In the genomic region with DNA sequence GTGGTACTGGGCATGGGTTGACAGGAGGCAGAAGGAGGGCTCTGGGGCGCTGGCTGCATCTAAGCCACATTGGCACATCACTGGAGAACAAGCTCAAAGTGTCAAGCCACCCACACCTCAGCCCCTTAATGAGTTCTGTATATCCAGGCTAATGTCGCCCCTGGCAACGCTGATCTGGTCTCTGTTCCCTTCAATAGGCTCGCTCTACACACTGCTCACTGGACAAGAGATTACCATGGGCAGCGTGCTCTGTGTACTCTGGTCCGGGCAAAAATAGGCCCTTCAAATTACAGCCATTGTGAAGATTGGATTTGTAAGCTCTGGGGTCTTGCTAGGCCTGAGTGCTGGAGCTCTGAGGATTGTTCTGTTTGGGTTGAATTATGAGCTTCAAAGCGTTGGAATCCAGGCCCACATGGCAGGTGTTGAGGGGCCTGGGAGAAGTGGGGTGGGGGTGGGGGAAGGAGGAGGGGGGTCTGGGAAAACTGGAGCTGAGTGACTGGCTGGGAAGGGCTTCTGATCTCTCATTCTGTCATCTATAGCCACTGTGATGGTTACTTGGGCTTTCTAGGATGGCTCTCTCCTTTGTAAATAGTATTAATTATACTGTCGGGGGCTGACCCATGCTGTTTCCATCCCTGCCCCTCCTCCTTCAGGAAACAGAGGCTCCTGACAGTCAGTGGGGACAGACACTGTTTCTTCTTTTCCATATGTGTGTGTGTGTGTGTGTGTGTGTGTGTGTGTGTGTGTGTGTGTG, we compare ENCODE assay signal across 15 mouse cellular contexts.
DNase-seq lines count a peak whose midpoint lies in the region; ATAC-seq lines count a peak whose summit lies in the region.
"Had no signal": no experiment of that assay in that cellular context is flagged by ENCODE, and none has a peak within 500 bp of the region (broad histone marks: within the 10 kb centered on the region; RNA-seq: fewer than 3 reads in every experiment).

No protein-coding gene starts in this region.

- no peaks in the 10 kb centered on the region for H3K27me3 ChIP-seq in forebrain, embryonic 14.5 days (replicated peaks; ENCODE audit: control insufficient read depth, insufficient read depth, low read length)
- no peaks in the 10 kb centered on the region for H3K27me3 ChIP-seq in hindbrain, embryonic 16.5 days (replicated peaks; ENCODE audit: control insufficient read depth, insufficient read depth, low read length)
- peaks cover 3% of the 10 kb centered on the region; the same call in 1 of the 2 replicates for H3K27me3 ChIP-seq in midbrain, embryonic 15.5 days (replicated peaks)
- H3K27me3 ChIP-seq: liver, embryonic 15.5 days had no signal

- DNase-seq in embryo, embryonic 10.5 days (ENCODE audit: low spot score) = peak; percentile 64
- DNase-seq in forebrain, embryonic 14.5 days (ENCODE audit: low spot score) = peak; percentile 76
- DNase-seq in spleen, postnatal 4 days (ENCODE audit: low spot score in 2 of 2) = no peak
- no peak for DNase-seq in layer of hippocampus, postnatal 36 days
- no peak for DNase-seq in gastrocnemius, postnatal 36 days
- DNase-seq: adrenal gland, adult 2 months; cerebellum, adult 9-11 months; thymus, adult 2 months had no signal

- 7% methylated on average over 8 of the region's 8 CpGs for WGBS in forebrain, embryonic 14.5 days
- WGBS in hindbrain, embryonic 16.5 days = 31% methylated on average over 8 of the region's 8 CpGs
- 13% methylated on average over 8 of the region's 8 CpGs for WGBS in midbrain, embryonic 15.5 days

- H3K4me1 ChIP-seq in forebrain, embryonic 14.5 days (ENCODE audit: control insufficient read depth, insufficient read depth, low read length) = peaks cover 18% of the 10 kb centered on the region
- peaks cover 6% of the 10 kb centered on the region; the same call in 1 of the 2 replicates for H3K4me1 ChIP-seq in hindbrain, embryonic 16.5 days (ENCODE audit: control insufficient read depth, insufficient read depth, low read depth, low read length)
- H3K4me1 ChIP-seq in midbrain, embryonic 15.5 days = peaks cover 17% of the 10 kb centered on the region
- H3K4me1 ChIP-seq: liver, embryonic 15.5 days had no signal

- no peaks in the 10 kb centered on the region for H3K9me3 ChIP-seq in forebrain, embryonic 14.5 days (replicated peaks; ENCODE audit: control insufficient read depth, low read length)
- H3K9me3 ChIP-seq in hindbrain, embryonic 16.5 days (ENCODE audit: control insufficient read depth, low read length) = 0 out of 2 replicates have a peak, but pooled peaks cover 2% of the 10 kb centered on the region
- no peaks in the 10 kb centered on the region for H3K9me3 ChIP-seq in midbrain, embryonic 15.5 days
- H3K9me3 ChIP-seq: liver, embryonic 15.5 days had no signal

- no peaks in the 10 kb centered on the region for H3K36me3 ChIP-seq in forebrain, embryonic 14.5 days (ENCODE audit: control insufficient read depth, insufficient read depth, low read length)
- no peaks in the 10 kb centered on the region for H3K36me3 ChIP-seq in hindbrain, embryonic 16.5 days (ENCODE audit: control insufficient read depth, insufficient read depth, low read length)
- H3K36me3 ChIP-seq in midbrain, embryonic 15.5 days (replicated peaks) = no peaks in the 10 kb centered on the region
- H3K36me3 ChIP-seq: liver, embryonic 15.5 days had no signal

- ATAC-seq in forebrain, embryonic 14.5 days = peak; percentile 93
- ATAC-seq in hindbrain, embryonic 16.5 days = peak; percentile 78
- ATAC-seq in midbrain, embryonic 15.5 days (replicated peaks) = peak; percentile 90
- no peak for ATAC-seq in monocyte, adult 5-6 weeks (replicated peaks; ENCODE audit: insufficient number of reproducible peaks, low FRiP score, low TSS enrichment, poor library complexity, severe bottlenecking)
- ATAC-seq: inflammation-experienced regulatory T-cells, adult 6 months had no signal

- peak overlapping the region; percentile 75; the same call in 1 of the 2 replicates for H3K27ac ChIP-seq in forebrain, embryonic 14.5 days (ENCODE audit: low read depth, low read length)
- H3K27ac ChIP-seq in hindbrain, embryonic 16.5 days (ENCODE audit: low read depth, low read length) = 0 out of 2 replicates have a peak overlapping the region, but pooled peaks have one; percentile 21
- H3K27ac ChIP-seq in midbrain, embryonic 15.5 days = peak overlapping the region; percentile 48
- H3K27ac ChIP-seq: kidney, postnatal 0 days; liver, embryonic 15.5 days had no signal

- no peak overlapping the region for H3K9ac ChIP-seq in forebrain, embryonic 14.5 days (ENCODE audit: low read length)
- H3K9ac ChIP-seq in hindbrain, embryonic 16.5 days (ENCODE audit: low read depth, low read length) = no peak overlapping the region
- H3K9ac ChIP-seq in midbrain, embryonic 15.5 days = no peak overlapping the region
- H3K9ac ChIP-seq: liver, embryonic 15.5 days had no signal

- intact Hi-C loops in gastrocnemius, postnatal 36 days (cut with DNase I) = no loop called here

- no peak overlapping the region for H3K4me3 ChIP-seq in forebrain, embryonic 14.5 days (ENCODE audit: low read depth, low read length)
- no peak overlapping the region for H3K4me3 ChIP-seq in hindbrain, embryonic 16.5 days (ENCODE audit: low read length)
- no peak overlapping the region for H3K4me3 ChIP-seq in midbrain, embryonic 15.5 days
- H3K4me3 ChIP-seq: liver, embryonic 15.5 days; myocyte had no signal

- no peak overlapping the region for H3K4me2 ChIP-seq in forebrain, embryonic 14.5 days (ENCODE audit: low read length)
- no peak overlapping the region for H3K4me2 ChIP-seq in hindbrain, embryonic 16.5 days (ENCODE audit: low read length)
- H3K4me2 ChIP-seq in midbrain, embryonic 15.5 days = no peak overlapping the region
- H3K4me2 ChIP-seq: liver, embryonic 15.5 days had no signal

Comparison
In these comparisons a context has a peak if more than half of its experiments do, and no peak if none do; other contexts are left out.
1. DNase-seq: peak in embryo, embryonic 10.5 days (single experiment) and forebrain, embryonic 14.5 days (single experiment); none in spleen, postnatal 4 days (0 of 2), layer of hippocampus, postnatal 36 days (0 of 2) and gastrocnemius, postnatal 36 days (0 of 2).
2. H3K27ac ChIP-seq: peak in every context shown above with its lines; median percentile 75 in forebrain, embryonic 14.5 days; 48 in midbrain, embryonic 15.5 days; 21 in hindbrain, embryonic 16.5 days.